Mouse (Mus musculus) layer of hippocampus, adult 2 months (tissue): ENCODE measurements around the gene Chn1. TPM values are rescaled to one million over a fixed set of nuclear protein-coding genes. Genes with fewer than 3 reads are reported as not detected.

Source experiments
- DNase-seq, 2 experiments: peaks; one replicate each; pipeline ENCODE4 v3.0.0; 2022; ENCODE audit warnings: low spot score in 2 of 2
- H3K27ac ChIP-seq: fragments of 200-600 bp; 2 replicates; pipeline ENCODE4 v1.8.1; 2022
- H3K4me3 ChIP-seq: fragments of 200-600 bp; 2 replicates; pipeline ENCODE4 v1.8.1; 2022; ENCODE audit warnings: mild to moderate bottlenecking
- CTCF ChIP-seq: fragments of 200-600 bp; conservative IDR thresholded peaks from 2 replicates; pipeline ENCODE4 v1.8.1; 2022; ENCODE audit warnings: antibody characterized with exemption, mild to moderate bottlenecking, moderate library complexity
- total RNA-seq, 2 experiments: library from RNA; stranded (reverse); gene quantifications; 2 replicates each; pipeline ENCODE4 v1.2.3; 2021

Chn1 gene
- total RNA-seq, 2 experiments from 2014 or later: 1,742 to 1,751 TPM

DNA sequence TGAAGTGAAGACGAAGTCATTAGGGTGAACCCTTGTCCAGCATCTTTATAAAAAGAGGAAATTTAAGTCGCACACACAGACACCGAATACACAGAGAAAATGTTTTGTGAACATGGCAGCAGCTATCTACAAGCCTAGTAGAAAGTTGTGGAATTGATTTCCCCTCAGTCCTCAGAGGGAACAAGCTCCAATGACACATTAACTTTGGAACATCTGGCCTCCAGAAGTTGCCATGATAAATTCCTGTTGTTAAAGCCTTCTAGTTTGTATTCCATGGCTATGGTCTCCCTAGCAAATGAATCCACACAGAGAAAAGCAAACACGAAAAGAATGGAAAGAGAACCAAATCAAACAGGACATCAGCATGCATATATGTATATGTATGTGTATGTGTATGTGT, 201.6 kb downstream of the Chn1 start:
- Histone ChIP-seq H3K4me3 (no peak overlapping the region), H3K27ac (peak overlapping the region; percentile 90)
- TF ChIP-seq CTCF: no peak
- no peak for DNase-seq

DNA sequence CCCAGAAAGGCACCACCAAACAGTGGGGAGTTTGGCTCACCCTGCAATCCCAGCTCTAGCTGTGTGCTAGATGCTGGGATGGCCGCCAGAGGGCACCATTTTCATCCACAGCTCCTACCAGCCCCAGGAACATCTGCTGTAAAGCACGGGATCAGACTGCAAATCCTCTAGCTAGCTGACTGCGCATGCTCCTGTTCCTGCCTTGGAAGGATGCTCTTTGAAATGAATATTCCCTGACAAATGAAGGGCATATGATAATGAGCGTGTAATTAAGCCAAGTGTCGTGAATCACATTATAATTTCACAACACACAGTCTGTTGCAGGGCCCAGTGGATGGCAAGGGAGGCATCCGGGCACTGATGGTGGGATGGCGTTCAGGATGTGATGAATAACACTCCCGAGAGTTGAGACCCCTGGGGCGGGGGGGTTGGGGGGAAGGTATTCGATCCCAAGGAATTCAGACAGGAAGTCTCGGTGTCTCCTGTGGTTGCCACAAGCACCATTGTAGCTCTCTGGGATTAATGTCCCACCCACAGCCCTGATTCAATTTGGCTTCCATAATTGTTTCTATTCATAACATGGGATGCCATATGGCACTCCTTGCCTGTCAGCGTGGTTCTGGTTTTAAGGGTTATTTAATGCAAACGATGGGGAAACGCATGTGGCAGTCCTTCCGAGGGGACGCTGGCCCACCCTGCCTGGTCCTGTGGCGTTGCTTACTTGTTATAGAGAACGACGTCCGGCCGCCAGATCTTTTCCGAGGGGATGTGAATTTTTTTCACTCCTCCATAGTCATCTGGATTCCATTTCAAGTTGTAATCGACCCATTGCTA, 202.4 kb downstream of the Chn1 start:
- Histone ChIP-seq H3K4me3 (peak overlapping the region; percentile 6; the same call in 1 of the 2 replicates), H3K27ac (peak overlapping the region; percentile 90)
- DNase-seq: peak; percentile 92 to 95
- peak; percentile 98 for TF ChIP-seq CTCF

GRCm38 (mm10) chr2:73571901-73572300, 203.2 kb downstream of the Chn1 start:
- Histone ChIP-seq H3K27ac (peak overlapping the region; percentile 90), H3K4me3 (no peak overlapping the region)
- DNase-seq: no peak
- no peak for TF ChIP-seq CTCF

DNA sequence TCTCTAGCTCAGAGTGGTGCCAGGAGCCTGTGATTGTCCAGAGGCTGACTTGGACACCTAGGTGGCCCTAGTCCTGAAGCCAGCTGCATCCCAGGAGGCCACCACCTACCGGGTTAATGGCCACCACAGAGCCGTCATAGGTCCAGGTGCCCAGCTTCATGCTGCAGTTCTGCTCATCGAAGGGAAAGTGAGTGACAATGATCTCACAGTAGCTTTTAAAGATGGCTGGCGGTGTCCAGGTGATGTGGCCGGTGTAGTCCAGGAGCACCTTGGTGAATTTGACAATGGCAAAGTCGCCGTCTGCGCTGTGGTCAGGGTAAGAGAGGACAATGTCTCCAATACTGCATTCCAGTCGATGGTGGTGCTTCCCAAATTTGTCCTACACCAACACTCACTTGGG, 203.8 kb downstream of the Chn1 start:
- no peak for TF ChIP-seq CTCF
- Histone ChIP-seq H3K4me3 (no peak overlapping the region), H3K27ac (peak overlapping the region; percentile 90)
- DNase-seq: no peak

DNA sequence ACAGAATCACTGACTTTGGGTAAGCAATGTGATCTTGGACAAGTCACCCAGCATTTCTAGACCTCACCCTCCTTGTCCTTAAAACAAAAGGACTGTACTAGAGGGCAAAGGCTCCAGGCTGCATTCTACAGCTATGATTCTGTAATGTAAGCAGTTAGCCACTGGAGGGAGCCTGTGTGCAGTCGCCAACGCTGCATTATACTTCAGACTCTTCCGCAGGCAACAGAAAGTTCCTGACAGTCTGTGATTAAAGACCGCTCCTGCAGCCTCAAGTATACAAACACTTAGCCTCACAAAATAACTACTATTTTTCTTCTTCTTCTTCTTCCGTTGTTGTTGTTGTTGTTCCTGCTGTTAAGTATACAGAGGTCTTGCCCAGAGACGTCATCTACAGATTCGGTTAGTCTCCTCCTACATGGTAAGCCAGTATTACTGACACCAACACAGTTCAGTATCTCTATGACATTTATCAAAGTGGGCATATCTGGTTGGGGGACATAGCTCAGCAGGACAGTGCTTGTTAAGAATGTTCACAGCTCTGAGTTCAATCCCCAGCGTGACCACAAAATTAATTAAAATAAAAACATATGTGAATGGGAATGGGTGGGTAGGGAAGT, 208.0 kb downstream of the Chn1 start:
- Histone ChIP-seq H3K27ac (no peak overlapping the region), H3K4me3 (peak overlapping the region; percentile 50)
- DNase-seq: peak; percentile 70 to 72
- TF ChIP-seq CTCF: peak; percentile 94

DNA sequence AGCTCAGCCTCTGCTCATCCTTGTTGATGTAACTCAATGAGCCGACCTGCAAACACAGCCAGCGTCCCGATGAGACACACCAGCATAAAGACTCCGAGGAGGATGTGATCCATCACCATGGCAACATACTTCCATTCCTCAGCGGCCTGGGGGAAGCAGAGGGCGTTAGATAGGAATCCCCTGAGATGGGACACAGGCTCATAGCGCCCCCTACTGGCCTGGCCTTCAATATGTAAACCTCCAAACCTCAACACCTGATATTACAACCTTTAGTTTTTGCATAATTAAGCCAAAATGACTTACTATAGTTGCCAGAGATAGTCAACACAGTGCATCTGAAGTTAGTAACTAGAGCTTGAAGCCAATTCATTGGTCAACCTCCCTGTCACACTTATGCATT, 209.0 kb downstream of the Chn1 start:
- TF ChIP-seq CTCF: peak; percentile 69
- DNase-seq: no peak
- no peak overlapping the region for H3K4me3 ChIP-seq
- no peak overlapping the region for H3K27ac ChIP-seq

DNA sequence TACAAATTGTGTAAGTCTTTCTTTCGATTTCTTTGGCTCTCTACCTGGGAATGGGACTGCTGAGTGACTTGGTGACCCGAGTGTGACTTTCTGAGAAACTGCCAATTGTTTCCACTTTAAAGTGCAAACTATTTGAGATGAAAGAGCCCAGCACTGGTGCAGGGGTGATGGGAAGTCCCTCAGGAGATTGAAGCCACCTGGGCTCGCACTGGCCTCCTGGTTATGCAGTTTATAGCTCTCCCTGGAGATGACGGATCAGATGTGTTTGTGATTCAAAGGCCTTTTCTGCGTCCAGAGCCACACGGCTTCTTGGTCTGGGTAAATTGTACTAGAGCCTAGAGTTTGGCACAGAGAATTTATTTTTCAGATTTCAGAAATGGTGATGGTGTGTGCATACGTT, 211.5 kb downstream of the Chn1 start:
- H3K27ac ChIP-seq: no peak overlapping the region
- TF ChIP-seq CTCF: no peak
- H3K4me3 ChIP-seq: no peak overlapping the region
- no peak for DNase-seq

DNA sequence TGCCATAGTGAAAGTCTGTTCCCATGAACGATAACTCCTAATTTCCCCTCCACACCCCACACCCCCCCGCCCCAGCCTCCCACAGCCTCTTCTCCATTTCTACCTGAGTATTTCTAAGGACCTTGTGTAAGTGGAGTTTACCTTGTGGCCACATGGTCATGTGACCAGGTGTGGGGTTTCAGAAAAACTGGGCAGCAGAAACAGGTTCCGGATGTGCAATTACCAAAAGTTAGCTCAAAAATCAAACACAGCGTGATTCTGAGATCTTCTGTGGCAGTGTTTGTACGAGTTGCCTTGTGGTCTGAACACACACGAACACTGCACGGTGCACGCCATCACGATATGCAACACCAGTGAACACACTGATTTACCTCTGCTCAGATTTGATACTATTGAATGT, 212.5 kb downstream of the Chn1 start:
- no peak for DNase-seq
- no peak for TF ChIP-seq CTCF
- Histone ChIP-seq H3K27ac (no peak overlapping the region), H3K4me3 (no peak overlapping the region)

DNA sequence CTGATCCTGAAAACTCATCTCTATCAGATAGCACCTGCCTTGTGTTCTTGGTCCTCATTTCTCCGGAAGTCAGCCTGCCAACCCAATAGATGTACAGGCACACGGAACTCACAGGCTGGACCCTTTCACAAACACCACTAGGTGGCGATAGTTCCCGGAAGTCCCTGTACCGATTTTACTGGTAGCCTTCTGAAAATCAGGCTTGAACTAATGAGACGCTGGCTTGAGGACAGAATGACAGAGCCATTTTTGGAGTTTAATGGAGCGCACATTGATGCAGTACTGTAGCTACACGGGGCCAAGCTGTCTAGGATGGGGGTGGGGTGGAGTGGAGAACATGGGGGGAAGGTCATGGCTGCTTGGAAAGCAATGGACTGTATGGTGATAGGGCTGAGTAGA, 213.5 kb downstream of the Chn1 start:
- H3K4me3 ChIP-seq: peak overlapping the region; percentile 22; the same call in 1 of the 2 replicates
- no peak overlapping the region for H3K27ac ChIP-seq
- peak in 1 of 2 experiments; percentile 51 for DNase-seq
- TF ChIP-seq CTCF: peak; percentile 76

DNA sequence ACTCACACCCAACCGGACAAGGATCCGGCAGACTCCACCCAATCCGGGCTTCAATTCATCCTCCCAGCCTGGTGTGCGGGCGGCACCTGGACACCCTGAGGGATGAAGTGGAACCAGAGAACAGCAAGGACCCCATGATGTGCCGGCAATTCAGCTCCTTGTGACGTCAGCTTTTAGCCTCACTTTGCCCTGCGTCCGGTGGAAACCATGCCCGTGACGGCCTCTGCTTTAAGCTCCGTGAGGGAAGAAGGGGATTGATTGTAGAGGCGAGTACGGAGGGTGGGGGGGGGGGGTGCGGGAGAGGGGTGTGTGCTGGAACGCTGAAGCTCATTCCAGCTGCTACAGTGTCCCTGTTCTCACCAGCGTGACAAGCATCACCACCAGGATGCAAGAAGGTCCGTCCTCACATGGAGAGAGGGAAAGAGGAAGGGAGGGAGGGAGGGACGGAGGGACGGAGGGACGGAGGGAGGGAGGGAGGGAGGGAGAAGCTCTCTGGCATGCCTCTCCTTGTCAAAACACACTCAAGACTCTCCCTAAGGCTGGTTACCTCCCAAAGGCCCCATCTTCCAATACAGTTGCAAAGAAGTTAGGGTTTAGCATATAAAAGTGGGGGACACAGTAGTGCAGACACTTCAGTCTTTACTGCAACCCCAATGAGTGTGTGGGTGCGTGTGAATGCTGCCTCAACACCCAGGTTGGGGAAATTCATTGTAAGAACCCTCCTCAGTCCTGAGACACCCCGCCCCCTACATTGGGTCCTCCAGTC, 214.1 kb downstream of the Chn1 start:
- Histone ChIP-seq H3K4me3 (peak overlapping the region; percentile 36; the same call in 1 of the 2 replicates), H3K27ac (no peak overlapping the region)
- DNase-seq: no peak
- TF ChIP-seq CTCF: no peak

Other genes starting within 250 kb of the Chn1 start
- gene Wipf1, start 245.6 kb downstream of the Chn1 start, total RNA-seq: 1 to 10 TPM; 8.1 to 10.0 TPM
- gene Chrna1, start 195.0 kb downstream of the Chn1 start, total RNA-seq: under 1 TPM; 0.42 to 0.54 TPM
- gene Atf2, start 117.3 kb upstream of the Chn1 start, total RNA-seq: 100 to 1,000 TPM; 137 to 151 TPM
- gene Atp5g3, start 136.0 kb upstream of the Chn1 start, total RNA-seq: 100 to 1,000 TPM; 485 to 508 TPM